Mouse (Mus musculus) megakaryocyte, adult 5-6 weeks (primary cell): ENCODE data around the gene Kcnj12. TPM values are rescaled to one million over a fixed set of nuclear protein-coding genes. Genes with fewer than 3 reads are reported as not detected.
A peak's percentile ranks its signal among the peaks of the same experiment; 100 is the strongest.

Experiments used
- ATAC-seq: 2 replicates; pipeline ENCODE4 v1.8.0; 2016; ENCODE audit warnings: mild to moderate bottlenecking, inconsistent platforms; ENCODE audit not compliant: poor library complexity, severe bottlenecking
- total RNA-seq, 2 experiments: library from RNA; stranded (forward) in 1 of 2; stranded (reverse) in 1 of 2; fragments of 153-499, 151-499 nt in 1 of 2; fragments of 221-1000, 200-1000 nt in 1 of 2; gene quantifications; 2 replicates each; pipeline versions ENCODE4 v1.2.3 to v1.2.4; 2015 to 2017

Gene Kcnj12
- total RNA-seq, 2 experiments from 2014 or later = not detected

GRCm38 (mm10) chr11:61051151-61051550 is 28.8 kb downstream of the Kcnj12 start:
- no peak for ATAC-seq

GRCm38 (mm10) chr11:61056871-61057270 is 34.5 kb downstream of the Kcnj12 start:
- ATAC-seq = no peak

GRCm38 (mm10) chr11:61059691-61060457 is 37.5 kb downstream of the Kcnj12 start:
- no peak for ATAC-seq

- no peak for ATAC-seq
These were observed 38.3 kb downstream of the Kcnj12 start for GRCm38 (mm10) chr11:61060634-61061033.

- no peak for ATAC-seq
These were observed 40.4 kb downstream of the Kcnj12 start for GRCm38 (mm10) chr11:61062548-61063461.

- ATAC-seq = no peak
These were observed 41.1 kb downstream of the Kcnj12 start for GRCm38 (mm10) chr11:61063503-61063902.

GRCm38 (mm10) chr11:61065620-61066019 is 43.3 kb downstream of the Kcnj12 start:
- ATAC-seq = no peak

GRCm38 (mm10) chr11:61067133-61067835 is 44.9 kb downstream of the Kcnj12 start:
- ATAC-seq = no peak

- ATAC-seq = no peak
These were observed 46.5 kb downstream of the Kcnj12 start for GRCm38 (mm10) chr11:61068866-61069265.

GRCm38 (mm10) chr11:61069645-61070044 is 47.3 kb downstream of the Kcnj12 start:
- ATAC-seq = no peak

GRCm38 (mm10) chr11:61074646-61075317 is 52.4 kb downstream of the Kcnj12 start:
- ATAC-seq = no peak

- ATAC-seq = no peak
These were observed 53.3 kb downstream of the Kcnj12 start for GRCm38 (mm10) chr11:61075361-61076326.

- ATAC-seq = no peak
These were observed 59.3 kb downstream of the Kcnj12 start for GRCm38 (mm10) chr11:61081624-61082023.

GRCm38 (mm10) chr11:61090195-61090594 is 67.8 kb downstream of the Kcnj12 start:
- ATAC-seq = no peak

- ATAC-seq = no peak
These were observed 68.8 kb downstream of the Kcnj12 start for GRCm38 (mm10) chr11:61091192-61091591.

GRCm38 (mm10) chr11:61091642-61092262 is 69.4 kb downstream of the Kcnj12 start:
- peak; percentile 52 for ATAC-seq

GRCm38 (mm10) chr11:61098046-61098445 is 75.7 kb downstream of the Kcnj12 start:
- ATAC-seq = no peak

- no peak for ATAC-seq
These were observed 80.3 kb downstream of the Kcnj12 start for GRCm38 (mm10) chr11:61102397-61103339.
